Mouse (Mus musculus): ENCODE data around the gene Tstd2.

- TF ChIP-seq CTCF (IDR thresholded peaks at IDR 0.05; ENCODE audit: low read depth): no peak
- no peak for TF ChIP-seq EP300 (IDR thresholded peaks at IDR 0.05; ENCODE audit: low read depth)
These were observed 62.8 kb downstream of the Tstd2 start for GRCm38 (mm10) chr4:46075664-46076063.

All from liver, postnatal 0 days (tissue).